Mouse (Mus musculus) retina, adult 2 months (tissue): Measurements from ENCODE around the gene Rbmxl2.
A peak's percentile ranks its signal among the peaks of the same experiment; 100 is the strongest.

Experiments
- DNase-seq: peaks from one replicate; pipeline ENCODE4 v3.0.0-alpha.2; 2012; ENCODE audit warnings: low read depth, low spot score

The Rbmxl2 gene

DNA sequence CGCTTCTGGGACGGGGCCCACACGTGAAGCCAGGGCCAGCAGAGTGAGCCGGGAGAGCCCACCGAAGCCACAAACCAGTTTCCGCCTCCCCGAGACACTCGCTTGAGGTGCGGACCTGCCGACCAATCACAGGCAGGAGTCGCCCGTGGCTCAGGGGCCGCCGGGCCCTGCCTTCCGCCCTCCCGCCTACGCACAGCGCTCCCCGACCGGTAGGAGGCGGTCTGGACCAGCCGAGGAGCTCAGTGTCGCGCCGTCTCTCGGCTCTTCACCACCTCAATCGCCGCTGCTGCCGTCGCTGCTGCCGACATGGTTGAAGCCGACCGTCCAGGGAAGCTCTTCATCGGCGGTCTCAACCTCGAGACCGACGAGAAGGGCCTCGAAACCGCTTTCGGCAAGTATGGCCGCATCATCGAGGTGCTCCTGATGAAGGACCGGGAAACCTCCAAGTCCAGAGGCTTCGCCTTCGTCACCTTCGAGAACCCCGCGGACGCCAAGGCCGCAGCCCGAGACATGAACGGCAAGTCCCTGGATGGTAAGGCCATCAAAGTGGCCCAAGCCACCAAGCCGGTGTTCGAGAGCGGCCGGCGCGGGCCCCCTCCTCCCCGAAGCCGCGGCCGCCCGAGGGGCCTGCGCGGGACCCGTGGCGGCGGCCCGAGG lies at the start of gene Rbmxl2:
Gene Rbmxl2, plus strand, starts transcription at position 242 of the 657 bp plus-strand sequence.
- no peak for DNase-seq

DNA sequence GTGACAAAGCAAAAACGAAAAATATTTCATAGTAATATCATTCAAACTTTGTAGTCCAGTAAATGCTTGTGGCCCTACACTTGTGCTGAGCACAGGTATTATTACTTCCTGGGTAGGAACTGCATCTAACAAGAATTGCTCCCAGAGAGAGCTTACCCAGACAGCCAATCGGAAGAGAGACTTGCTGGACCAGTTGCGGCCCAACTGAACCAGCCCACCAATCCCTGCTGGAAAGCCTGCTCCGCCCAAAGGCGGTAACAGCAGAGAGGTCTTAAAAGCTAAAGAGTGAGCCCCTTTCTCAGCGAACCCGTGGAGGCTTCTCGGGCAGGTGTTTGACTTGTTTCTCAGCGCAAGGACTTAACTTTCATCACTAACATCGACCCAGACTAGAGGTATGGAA lies 42.6 kb upstream of the Rbmxl2 start, which contains the start of gene Nlrp14:
Gene Nlrp14, plus strand, starts transcription at position 301 of the 400 bp plus-strand sequence.
- DNase-seq: no peak

DNA sequence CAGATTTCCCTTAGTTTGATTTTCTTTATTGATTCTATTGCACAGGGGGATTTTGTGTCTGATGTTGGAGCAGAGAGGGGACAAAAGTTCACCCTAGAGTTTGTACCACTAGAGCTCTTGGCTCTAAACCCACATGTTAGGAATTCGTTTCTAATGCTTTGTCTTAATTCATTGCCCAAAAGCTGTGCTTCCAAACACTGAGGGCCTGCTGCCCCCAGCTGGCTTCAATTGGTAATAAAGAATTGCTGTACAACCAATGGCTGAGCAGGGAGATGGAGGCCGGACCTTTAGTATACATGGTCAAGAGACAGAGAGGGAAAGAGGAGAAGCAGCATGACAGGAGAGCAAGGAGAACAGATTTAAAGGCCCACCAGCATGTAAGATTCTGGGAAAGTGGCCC lies 28.8 kb upstream of the Rbmxl2 start:
- no peak for DNase-seq

DNA sequence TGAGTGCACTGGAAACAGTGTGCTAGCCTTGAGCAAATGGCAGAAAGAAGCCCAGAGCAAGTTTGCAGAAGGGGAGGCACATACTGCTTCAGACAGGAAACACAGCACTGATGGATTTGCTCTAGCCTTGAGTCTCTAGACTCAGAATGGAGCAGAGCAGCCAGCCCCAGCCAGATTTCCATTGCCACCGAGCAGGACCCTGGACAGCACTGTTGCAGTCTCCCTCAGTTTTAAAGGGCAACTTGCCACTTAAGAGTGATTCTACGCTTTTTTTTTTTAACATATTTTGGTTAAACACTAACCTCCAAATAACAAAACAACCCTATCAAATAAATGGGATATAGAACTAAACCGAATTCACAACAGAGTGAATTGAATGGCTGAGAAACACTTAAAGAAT lies 7.4 kb upstream of the Rbmxl2 start:
- no peak for DNase-seq

DNA sequence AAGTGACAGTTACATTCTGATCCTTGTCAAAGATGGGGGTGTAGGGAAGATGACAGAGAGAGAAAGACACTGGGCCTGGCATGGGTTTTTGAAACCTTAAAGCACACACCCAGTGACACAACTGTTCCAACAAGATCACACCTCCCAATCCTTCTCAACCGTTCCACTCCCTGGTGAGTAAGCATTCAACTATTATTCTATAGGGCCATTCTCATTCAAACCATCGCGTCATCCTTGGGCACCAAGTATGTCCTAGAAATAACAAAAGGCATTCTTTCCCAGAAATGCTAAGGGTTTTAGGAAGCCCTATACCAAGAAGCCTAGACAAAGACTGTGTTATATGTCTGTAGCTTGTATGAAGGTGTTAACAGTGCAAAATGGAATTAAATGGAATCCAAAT lies 1.4 kb upstream of the Rbmxl2 start:
- no peak for DNase-seq

DNA sequence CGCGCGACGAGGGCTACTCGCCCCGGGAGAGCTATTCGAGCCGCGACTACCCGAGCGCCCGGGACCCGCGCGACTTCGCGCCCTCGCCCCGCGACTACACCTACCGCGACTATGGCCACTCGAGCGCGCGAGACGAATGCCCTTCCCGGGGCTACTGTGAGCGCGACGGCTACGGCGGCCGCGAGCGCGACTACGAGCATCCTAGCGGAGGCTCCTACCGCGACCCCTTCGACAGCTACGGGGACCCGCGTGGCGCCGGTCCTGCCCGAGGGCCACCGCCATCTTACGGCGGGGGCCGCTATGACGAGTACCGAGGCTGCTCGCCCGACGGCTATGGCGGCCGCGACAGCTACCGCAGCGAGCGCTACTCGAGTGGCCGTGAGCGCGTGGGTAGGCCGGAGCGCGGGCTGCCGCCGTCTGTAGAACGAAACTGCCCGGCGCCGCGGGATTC lies 906 bp downstream of the Rbmxl2 start:
- DNase-seq: no peak

DNA sequence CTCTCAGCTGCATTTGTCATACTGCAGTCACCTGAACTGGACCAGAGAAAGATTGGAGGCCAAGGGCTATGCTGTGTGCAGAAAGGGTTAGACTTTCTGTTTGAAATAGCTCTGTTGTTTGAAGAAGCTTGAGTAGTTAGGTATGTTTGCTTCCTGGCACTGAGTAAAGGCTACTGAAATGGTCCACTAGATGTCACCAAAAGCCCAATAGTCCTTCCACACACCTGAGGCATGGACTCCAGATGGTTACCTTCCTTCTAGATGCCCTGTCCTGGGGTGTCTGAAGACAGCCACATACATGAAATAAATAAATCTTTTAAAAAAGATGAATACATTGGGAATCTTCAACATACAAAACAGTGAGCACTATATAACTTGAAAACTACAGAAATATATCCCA lies 6.5 kb downstream of the Rbmxl2 start:
- peak; percentile 15 for DNase-seq

DNA sequence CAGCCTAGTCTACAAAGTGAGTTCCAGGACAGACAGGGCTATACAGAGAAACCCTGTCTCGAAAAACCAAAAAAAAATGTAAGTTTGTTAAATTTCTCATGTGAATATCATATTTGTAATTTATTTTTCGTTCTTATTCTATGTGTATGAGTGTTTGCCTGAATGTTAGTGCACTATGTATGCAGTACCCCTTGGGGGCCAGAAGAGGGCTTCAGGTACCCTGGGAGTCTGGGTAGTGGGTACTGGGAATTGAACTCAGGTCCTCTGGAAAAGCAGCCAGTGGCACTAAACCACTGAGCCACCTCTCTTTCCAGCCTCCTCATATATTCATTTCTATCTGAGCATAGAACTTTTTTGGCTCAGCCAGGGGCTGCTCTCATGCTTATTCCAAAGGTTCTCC lies 7.6 kb downstream of the Rbmxl2 start:
- no peak for DNase-seq

DNA sequence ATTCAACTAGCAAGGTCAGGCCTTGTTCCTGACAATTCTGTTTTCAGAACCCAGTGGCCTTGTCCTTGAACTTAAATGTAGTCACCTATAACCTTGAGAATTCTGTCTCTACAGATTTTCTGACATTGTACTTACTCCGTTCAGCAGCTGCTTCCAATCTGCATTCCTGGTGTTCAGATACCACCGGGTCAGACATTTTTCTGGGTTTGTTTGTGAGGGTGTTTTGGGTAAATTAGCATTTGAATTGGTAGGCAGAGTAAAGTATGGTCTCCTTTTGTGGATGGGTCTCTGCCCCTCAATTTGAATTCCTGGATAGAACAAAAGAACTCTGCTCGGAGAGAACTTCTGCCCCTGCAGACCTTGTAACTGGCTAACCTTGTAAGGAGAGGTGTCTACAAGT lies 27.6 kb downstream of the Rbmxl2 start:
- DNase-seq: no peak

DNA sequence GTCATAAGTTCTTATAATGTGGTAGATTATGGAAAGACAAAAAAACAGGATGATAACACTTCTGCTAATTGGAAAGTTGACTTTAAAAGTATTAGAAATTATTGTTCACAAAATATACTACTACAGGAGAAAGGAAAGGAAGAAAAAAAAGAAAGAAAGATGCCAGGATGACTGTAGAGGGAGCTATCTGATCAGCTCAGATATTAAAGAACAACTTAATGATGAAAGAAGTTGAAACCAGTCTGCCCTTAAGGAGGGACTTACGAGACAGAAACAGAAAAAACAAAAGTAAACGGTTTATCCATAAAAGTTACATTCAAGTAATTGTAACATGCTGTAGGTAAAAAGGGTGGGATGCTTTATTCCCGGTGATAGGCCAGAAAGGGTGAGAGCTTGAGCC lies 28.3 kb downstream of the Rbmxl2 start:
- DNase-seq: no peak

DNA sequence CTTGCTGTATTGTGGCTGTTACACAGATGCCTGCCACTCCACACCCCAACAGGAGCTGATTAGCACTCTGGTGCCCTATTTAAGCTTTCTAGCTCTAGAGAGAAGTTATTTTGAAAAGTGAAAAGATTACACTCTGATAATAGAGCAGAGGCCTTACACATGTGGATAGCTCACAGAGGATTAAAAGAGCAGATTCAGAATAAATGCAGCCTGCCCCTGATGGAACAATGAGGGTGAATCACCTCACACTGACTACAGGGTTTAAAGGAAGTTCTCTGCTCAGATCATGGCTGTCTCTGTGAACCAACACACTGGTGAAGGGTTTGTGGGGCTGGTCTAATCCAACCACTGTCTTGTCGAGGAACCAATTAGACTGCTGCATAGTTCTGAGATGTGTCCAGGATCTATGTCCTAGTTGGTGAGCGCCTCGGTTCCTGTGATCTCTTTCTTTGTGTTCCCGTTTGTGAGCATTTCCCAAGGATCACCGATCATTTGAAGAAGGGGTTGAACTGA lies 32.2 kb downstream of the Rbmxl2 start:
- DNase-seq: no peak

DNA sequence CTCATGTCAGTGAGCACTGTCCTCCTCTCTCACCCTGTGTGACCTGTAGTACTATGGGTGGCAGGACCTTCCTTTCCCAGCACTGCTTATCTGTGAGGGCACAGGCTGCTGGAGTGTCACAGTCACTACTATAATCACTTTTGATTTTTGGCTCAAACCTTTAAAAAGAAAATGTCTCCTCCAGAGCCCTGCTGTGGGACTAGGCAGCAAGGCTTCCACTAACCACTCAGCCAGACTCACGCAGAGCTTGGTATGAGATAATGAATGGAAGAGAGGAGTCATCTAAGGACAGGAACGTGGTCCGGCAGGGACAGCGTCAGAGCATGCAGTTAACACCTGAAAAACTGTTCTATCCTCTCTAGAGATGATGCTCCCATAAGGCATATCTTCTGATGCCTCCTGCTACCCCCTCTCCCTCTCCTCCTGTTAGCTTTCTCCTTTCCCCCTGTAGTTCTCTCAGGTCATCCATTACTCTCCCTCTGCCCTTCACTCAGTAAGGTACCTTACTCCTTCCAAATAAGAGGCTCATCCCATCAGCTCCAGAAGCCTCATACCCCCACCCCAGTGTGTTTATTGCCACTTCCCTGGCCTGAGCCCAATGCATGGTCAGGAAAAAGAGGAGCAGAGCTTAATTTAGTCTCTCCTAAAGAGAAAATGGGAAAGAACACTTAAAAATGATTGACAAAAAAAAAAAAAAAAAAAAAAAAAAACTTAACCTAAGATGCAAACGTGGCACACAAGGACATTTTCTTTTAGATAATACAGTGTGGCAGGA lies 41.2 kb downstream of the Rbmxl2 start:
- no peak for DNase-seq

DNA sequence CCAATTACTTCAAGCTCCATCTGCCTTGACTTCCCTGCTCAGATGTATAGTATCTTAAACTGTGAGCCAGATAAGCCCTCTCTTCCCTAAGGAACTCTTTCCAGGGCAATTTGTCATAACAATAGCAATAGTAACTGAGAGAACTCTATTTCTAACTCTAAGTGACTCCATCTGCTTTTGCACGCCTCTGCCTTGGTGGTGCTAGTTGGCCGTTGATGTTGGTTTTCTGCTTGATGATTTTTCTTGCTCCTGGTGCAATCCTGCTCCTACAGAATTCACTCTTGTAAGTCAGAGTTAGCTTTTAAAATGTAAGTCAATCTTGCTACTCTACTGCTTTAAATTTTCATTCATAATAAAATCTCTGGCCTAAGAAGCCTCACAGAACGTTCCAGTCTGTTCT lies 44.1 kb downstream of the Rbmxl2 start:
- no peak for DNase-seq

DNA sequence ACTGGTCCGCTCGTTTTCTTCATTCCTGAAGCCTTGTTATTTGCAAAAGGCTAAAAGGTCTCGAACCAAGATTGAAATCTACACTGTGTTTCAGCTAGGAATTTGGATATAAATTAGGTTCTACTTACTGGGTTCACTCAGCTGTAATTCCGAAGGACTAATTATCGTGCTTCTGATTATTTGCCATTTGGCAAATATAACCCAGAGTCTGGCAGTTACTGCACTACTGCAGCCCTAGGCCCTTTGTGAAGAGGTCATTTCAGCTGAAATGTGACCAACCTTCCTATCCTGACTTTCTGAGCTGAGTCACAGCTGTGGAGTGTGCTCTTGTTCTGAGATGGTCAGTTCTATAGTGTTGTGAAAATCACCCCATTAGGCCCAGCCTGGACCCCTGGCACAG lies 50.7 kb downstream of the Rbmxl2 start:
- DNase-seq: no peak
